Mouse (Mus musculus) hindlimb bud, embryonic 11.5 days (tissue): Measurements from ENCODE around the gene Drap1.

Source experiments
- DNase-seq: peaks from one replicate; pipeline ENCODE4 v3.0.0-alpha.2; 2012; ENCODE audit warnings: low read depth, low spot score; ENCODE audit errors: extremely low spot score

The Drap1 gene

DNA sequence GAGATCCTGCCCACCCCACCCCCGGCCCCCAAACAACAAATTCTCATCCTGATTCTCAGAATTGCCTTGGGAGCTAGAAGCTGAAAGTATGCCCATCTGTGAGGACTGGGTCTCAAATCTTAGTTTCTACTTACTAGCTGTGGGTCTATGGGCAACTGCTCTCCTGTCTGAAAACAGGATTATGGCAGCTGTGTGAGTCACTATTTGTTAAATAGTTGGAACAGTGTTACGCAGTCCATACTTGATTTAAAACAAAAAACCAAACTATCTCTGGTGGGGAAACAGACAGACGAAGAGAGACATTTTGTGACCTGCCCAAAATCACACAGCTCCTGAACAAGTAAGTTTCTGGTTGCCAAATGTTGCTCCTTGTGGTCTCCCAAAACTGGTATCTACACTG is 24.9 kb upstream of the Drap1 start:
- no peak for DNase-seq

DNA sequence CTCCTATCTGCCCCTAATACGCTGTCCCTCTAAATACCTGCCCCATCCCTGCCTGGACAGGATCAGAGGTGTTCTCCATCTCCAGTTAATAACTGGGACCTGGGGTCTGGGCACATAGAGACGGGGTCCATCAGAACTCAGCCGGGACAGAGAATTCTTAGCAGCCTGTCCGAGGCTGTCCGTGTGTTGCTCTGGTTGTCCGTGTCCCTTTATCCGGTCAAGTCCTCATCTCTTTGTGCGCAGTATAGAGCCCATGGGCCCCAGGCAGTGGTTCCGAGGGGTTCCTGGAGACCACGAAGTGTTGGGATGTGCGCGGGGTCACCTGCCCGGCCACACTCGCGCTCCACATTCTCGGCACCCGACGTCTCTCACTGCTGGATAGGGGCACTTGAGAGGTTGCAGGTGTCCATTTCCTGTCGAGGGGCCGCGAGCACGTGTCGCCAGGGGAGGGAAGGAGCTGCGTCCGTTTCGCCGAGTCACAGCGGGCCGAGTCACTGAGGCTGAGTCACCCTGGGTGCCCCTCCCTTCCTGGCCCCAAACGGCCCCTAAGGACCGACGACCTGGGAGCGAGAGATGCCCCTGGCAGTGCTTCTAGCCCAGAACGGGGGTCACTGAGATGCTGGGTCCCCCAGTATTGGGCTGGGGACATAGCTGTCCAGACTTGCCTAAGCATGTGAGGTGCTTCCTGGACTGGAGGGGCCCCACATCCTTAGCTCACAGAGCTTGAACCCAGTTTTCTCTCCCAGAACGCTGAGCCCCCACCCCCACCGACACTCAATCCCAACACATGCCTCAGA is 23.8 kb upstream of the Drap1 start:
- no peak for DNase-seq

DNA sequence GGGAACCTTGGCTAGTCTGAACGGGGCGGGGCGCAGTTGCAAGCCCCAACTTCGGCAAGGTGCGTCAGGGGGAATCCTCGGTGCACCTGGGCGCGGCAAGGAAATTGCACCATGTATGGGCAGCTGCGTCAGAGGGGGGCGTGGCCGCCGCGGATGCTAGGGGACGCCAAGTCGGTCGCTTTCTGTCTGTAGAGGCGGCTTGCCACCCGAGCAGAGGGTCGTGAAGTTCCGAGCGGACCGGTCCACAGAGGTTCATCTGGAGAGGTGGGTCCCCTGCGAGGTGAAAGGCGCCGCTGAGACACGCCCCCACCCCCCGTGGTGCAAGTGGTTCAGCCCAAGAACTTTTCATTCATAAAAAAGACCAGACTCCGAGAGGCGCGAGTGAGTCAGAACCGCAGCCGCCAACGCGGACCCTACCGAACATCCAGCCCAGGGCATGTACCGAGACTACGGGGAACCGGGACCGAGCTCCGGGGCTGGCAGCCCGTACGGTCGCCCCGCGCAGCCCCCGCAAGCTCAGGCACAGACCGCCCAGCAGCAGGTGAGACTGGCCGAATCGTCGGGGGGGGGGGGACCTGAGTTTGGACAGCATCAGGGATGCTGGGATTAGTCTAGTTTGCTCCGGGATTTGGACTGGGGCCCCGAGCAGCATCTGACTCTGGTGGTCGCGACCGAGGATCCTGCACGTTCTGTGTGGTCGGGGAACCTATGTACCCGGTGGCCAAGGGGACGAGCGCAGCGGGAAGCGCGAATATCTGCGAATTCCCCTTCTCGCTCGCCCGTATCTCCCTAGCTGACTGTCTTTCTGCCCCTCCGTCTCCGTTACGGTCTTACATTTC is 23.0 kb upstream of the Drap1 start, which contains the start of gene Fosl1:
TSS of gene Fosl1 (plus strand) at position 33 of the 839 bp plus-strand sequence.
- DNase-seq: no peak

DNA sequence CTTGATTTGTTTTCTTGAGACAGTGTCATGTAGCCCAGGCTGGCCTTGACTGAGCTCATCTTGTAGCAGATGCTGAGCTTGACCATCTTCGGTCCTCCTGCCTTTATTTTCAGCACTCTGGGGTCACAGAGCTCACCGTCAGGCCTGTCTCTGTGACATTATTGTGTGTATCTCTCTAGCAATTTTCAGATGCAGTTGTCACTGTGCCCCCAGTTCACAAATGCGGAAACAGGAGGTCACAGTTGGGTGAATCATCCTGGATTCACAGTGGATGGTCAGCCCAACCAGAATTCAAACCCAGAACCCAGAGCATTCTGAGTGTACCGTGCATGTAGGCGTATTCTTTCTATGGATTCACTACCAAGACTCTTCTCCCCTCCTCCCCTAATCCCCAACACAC is 21.0 kb upstream of the Drap1 start:
- DNase-seq: no peak

DNA sequence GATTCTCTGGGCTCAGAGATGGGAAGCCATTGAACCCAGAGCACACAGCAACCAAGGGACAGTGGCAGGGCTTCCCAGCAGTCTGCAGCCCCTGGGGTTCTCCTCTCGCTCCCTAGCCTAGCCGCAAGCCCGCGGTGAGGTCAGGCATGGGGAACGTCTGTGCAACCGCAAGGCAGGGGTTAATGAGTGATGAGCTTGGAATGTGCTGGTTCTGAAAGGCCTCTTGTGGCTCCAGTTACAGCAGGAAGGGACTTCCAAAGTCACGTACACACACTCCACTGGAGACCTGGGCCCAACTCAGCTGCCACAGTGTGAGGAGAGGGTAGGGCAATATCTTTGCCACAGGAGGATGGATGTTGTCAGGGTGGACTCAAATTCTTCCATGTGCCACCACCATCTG is 20.2 kb upstream of the Drap1 start:
- DNase-seq: no peak

DNA sequence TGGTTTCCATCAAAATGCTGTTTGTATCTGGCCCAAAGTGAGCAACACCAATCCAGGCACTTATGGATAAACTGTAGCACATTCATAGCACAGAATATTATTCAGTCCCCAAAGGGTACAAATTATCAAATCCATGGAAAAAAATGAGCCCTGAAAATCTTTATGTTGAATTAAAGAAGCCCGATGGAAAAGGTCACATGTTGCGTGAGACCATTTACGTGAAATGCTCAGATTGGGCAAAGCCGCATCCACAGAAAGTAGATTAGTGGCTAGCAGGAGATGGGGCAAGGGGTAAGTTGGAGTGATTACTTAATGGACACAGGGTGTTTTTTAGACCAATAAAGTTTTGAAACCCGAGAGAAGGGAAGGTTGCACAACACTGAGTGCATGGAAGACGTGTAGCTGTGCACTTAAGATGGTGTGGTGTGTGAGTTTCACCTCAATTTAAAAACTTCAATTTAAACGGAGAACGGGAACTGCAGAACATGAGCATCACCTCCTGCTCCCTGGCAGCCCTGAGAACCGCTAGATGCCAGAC is 19.7 kb upstream of the Drap1 start:
- no peak for DNase-seq

DNA sequence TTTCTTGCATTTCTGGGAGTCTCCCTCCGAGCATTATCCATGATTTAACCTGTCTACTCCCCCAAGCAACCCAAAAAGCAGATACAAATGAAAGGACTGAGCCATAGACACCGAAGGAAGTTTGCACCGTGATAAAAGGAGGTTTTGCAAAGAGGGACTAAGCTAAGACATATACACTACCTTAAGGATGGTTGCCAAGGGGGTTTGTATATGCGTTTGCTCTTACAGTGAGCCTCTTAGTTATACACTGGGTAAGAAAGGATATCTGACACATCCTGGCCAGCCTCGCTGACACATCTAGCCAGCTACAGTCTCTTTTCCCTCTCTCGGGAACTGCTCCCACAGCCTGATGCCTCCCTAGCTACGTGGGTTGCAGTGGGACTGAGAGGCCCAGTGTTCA is 9.2 kb upstream of the Drap1 start:
- DNase-seq: no peak

DNA sequence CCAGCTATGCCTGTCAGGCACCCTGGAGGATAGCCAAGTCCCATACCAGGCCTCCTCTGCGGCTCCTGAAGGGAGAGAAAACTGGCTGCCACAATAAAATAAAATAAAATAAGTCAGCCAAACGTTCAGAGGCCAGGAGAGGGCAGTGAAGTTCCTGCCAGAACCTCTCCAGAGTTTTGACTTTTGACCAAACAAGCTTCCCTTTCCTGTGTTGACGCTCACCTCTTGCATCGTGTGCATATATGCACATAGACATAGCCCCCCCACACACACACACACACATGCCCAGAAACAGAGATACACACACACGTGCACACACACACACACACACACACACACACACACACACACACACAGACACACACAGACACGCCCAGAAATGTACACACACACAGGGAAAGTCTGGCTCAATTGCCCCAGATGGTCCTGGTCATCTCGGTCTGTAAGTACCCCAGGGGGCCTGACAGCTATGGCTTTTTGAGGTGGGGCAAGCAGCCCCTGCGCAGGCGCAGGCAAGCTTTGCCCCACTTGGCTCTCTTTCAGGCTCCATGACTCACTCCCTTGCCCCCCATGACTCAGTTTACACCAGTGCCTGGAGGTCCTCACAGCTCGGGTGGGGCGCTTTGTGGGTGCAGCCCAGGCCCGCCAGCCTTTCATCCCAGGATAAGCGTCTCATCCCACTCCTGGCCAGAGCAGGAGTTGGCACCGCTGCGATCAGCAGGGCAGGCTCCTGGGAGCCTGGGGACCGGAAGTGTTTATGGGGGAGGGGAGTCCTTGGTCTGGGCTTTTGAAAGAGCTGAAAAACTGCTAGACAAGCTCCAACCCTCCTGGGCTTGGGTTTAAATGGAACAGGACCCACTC is 8.4 kb upstream of the Drap1 start:
- DNase-seq: no peak

DNA sequence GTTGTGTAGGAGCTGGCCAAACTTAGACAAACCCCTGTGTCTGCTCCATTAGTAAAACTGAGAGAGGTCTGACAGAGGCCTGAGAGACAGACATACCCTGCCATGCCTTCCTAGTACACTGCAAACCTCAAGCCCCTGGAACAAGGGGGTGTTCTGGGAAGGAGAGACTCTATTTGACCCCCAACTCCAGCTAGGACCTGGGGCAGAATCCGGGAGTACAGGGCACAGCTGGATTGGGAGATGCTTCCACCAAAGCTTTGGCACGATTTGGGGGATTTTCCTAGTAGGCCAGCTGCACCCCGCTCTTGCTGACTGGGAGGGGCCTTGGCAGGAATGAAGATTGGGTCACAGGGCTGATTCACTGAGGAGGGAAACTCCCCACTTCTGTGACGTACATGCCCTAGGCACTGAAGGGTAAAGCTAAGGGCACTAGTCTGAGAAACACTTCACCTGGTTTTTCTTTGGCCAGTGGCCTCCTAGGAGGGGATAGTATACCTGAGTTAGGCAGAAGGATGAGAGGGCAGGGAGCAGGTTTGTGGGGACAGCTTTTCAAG is 7.2 kb upstream of the Drap1 start:
- DNase-seq: no peak

DNA sequence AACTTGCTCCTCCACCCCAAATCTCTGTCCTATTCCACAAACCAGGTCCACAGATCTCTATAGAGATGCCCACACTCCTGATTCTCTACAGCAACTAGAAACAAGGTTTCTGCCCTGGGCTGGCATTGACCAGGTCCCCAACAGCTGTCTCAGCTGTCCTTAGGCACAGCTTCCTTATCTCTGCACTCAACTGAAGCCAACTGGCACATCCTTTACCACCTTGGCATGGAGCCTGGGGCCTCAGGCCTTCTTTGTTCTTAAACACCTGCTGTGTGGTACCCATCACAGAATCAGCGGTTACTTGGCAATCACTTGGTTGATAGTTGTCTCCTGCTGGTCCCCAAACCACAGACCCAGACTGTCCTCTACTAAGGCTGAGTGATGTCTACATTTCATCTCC is 5.6 kb upstream of the Drap1 start:
- DNase-seq: no peak

DNA sequence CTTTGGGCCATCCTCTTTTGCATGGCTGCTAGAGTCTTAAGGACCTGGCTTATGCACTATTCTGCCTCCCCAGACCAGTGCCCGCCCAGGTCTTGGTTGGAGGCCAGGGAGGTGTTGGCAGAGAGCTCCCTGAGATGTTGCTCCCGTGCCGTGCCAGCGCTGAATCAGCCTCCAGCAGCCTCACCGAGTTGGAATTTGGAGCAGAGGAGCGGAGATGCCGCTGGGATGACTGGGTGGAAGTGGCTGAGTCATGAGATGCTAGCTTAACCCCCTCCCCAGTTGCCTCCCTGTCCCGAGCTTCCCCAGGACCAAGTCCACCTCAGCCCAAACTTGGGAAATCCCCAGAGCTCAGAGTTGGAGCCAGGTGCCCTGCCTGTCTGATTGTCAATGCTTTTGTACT is 5.0 kb upstream of the Drap1 start:
- no peak for DNase-seq

DNA sequence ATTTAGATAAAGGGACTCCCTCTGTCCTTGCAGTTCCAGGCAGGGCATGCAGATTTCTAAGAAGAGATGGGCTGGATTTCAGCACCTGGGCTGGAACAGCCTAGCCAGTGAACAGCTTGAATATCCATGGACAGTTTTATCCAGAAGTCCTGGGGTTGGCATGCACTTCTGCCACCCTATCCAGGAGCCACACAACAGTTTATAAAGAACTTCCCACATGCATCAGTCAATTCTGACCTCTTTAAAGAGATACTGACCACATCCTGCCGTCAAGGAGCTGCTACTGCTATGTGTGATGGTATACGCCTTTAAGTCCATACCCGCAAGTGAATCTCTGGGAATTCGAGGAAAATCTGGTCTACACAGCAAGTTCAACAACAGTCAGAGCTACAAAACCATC is 4.4 kb upstream of the Drap1 start:
- no peak for DNase-seq

DNA sequence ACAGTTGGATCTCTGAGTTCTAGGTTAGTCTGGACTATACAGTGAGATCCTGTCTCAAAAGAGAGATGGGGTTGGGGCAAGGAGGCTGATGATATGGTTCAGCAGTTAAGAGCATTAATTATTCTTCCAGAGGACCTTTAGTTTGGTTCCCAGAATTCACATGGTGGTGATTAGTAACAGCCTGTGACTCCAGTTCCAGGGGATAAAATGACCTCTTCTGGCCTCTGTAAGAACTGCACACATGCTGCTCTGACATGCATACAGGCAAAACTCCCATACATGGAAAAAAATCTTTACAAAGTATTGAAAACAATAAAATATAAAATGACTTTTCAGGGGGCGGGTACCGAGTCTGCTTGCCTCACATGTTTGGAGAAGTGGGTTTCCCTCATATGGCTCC is 3.3 kb upstream of the Drap1 start:
- DNase-seq: no peak

DNA sequence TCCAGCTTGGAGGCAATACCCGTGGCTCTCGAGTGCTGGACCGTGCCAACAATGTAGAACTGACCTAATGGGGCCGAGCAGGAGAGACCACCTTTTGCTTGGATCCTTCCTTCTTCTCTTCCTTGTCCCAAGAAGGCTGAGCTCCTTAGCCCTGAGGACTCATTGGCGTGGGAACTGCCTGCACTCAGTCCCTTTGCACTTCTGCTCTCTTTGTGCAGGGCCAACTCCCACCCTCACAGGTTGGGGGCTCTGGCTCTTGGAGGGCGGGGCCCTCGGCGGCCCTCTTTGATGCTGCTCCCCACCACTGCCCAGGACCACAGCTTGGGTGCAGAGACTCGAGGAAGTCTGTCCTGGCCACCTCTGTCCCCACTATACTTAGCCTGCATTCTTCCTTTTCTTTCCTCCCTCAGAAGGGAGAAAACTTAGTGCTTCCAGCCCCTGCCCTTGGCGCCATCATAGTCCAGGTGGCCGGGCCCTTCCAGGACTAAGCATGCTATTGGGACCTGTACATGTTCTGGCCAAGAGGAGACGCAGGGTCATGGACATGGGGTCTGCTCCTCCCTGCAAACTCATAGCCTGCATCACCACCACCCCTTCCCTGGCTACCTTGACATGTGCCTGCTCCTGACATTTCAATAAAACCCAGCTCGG is 2.0 kb upstream of the Drap1 start:
- DNase-seq: no peak

DNA sequence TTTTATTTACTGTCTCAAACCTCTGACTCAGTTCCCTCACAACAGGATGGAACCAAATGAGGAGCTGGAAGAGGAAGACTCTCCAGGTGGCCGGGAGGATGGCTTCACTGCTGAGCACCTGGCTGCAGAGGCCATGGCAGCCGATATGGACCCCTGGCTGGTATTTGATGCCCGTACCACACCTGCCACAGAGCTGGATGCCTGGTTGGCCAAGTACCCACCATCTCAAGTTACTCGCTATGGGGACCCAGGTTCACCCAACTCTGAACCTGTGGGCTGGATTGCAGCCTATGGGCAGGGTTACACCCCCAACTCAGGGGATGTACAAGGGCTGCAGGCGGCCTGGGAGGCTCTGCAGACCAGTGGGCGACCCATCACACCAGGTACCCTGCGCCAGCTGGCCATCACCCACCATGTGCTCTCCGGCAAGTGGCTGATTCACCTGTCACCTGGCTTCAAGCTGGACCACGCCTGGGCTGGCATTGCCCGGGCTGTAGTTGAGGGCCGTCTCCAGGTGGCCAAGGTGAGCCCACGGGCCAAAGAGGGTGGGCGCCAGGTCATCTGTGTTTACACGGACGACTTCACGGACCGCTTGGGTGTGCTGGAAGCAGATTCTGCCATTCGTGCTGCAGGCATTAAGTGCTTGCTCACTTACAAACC is 1.3 kb upstream of the Drap1 start:
- no peak for DNase-seq

DNA sequence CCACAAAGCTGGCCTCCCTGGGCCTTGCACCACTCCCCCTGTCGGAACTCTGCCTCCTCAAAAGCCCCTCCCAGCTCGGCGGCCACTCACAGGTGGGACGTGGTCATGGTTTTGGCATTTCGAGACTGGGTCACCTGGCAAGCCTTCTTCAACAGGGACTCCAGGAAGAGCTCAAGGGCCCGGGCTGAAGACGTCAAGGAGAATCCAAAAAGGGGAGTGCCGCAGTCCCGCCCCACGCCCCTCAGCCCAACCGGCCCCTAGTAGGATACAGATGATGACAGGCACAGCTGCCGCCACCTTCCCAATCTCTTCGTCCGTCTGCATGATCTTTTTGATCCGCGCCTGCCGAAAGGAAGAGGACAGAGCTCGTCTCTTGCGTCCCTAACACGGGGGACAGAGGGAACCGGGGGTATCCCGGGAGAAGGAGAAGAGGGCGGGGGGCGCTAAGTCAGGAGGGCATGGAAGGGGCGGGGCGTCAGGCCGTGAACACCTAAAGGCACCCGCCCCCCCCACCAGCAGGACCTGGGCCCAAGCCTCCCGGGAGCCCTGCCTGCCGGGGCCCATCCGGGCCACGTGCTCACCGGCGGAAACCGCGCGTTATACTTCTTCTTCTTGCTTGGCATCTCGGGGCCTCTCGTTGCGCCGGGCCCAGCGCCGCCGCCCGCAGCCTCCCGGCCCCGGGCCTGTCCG is 542 bp downstream of the Drap1 start:
- no peak for DNase-seq

DNA sequence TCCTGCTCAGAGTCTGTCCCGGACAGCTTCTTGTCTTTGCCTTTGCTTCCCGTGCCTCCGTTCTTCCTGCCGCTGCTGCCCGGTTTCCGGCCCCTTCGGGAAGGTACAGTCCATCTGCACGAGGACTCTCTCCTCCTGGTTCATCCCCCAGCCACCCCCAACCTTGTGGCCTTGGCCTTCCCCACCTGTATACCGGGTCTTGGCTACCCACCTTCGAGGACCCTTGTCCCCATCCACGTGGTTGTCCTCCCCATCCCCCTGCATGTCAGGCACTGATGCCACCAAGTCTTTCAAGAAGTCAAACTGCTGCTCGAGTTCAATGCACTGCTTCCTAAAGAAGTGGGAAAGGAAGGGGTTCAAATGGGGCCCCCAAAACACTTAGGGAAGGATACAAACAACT is 1.2 kb downstream of the Drap1 start:
- DNase-seq: no peak

DNA sequence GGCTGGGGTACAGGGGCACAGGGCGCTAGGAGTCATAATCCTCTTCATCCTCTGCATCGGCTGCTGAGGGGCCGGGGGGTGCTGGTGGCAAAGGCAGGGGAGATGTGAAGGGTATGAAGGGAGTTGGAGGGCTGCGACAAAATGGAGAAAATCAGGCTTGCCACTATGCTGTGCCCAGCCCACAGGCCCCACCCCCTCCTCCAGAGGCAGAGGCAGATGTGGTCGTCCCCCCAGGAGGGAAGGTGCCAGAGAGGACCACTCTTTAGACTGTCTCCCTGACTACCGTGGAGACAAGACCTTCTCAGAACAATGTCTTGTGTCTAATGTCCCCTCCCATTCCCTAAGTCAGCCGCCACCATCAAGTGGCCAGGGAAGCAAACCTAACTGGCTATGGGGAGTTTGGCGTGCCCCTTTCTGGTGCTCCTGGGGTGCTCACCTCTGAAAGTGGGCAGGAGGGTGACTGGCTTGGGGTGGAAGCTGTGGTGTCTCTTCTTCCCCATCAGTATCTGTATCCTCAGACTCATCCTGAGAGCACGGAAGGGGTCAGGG is 1.8 kb downstream of the Drap1 start:
- no peak for DNase-seq

DNA sequence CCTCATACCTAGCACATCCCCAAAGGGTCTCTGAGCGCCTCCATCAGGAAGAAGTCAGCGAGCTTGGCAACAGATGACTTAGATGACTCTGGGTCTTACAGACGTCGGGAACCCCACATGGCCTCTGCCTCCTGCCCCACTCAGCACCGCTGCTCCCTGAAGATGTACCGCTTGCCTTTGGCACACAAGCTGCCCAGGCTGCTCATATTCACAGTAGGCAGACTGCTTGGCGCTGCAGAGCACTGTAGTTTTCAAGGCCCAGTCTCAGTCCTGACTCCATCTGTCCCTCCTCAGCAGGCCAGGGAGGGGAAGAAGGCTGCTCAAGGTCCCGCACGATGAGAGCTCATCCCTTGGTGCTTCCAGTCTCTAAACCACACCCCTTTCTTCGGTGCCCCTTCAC is 2.5 kb downstream of the Drap1 start:
- DNase-seq: no peak
